Mouse (Mus musculus) ES-Bruce4 (cell line): ENCODE data around the gene Snip1. TPM values are rescaled to one million over a fixed set of nuclear protein-coding genes. Genes with fewer than 3 reads are reported as not detected.

Experiments used
- H3K27ac ChIP-seq: 2 replicates; pipeline ENCODE4 v1.5.1; 2012; ENCODE audit warnings: low read length, inconsistent platforms; ENCODE audit not compliant: insufficient read depth
- H3K27me3 ChIP-seq: 2 replicates; pipeline ENCODE4 v1.6.1; 2012; ENCODE audit warnings: mild to moderate bottlenecking, low read length, inconsistent platforms; ENCODE audit not compliant: control insufficient read depth, poor library complexity, insufficient read depth, severe bottlenecking
- H3K36me3 ChIP-seq: 2 replicates; pipeline ENCODE4 v1.6.1; 2012; ENCODE audit warnings: inconsistent platforms, mild to moderate bottlenecking, low read length, moderate library complexity; ENCODE audit not compliant: control insufficient read depth, poor library complexity, insufficient read depth, severe bottlenecking
- H3K4me1 ChIP-seq: one replicate; pipeline ENCODE4 v1.8.1; 2011; ENCODE audit warnings: low read length; ENCODE audit not compliant: control insufficient read depth, insufficient read depth
- H3K4me3 ChIP-seq: 2 replicates; pipeline ENCODE4 v1.5.1; 2011; ENCODE audit warnings: low read depth, mild to moderate bottlenecking, low read length
- H3K9ac ChIP-seq: 2 replicates; pipeline ENCODE4 v1.6.1; 2012; ENCODE audit warnings: low read depth, mild to moderate bottlenecking, inconsistent platforms; ENCODE audit not compliant: poor library complexity, severe bottlenecking
- H3K9me3 ChIP-seq: replicated peaks from 2 replicates; pipeline ENCODE4 v1.6.1; 2012; ENCODE audit warnings: mild to moderate bottlenecking, low read length, inconsistent platforms; ENCODE audit not compliant: control insufficient read depth, poor library complexity, insufficient read depth, severe bottlenecking
- CTCF ChIP-seq: IDR thresholded peaks from one replicate; pipeline ENCODE4 v1.8.1; 2011; ENCODE audit warnings: low read depth, low read length
- EP300 ChIP-seq: IDR thresholded peaks from 2 replicates; pipeline ENCODE4 v1.6.1; 2011; ENCODE audit warnings: low read depth, low read length; ENCODE audit not compliant: insufficient read depth
- POLR2A ChIP-seq: IDR thresholded peaks from one replicate; pipeline ENCODE4 v1.8.1; 2011; ENCODE audit warnings: low read length; ENCODE audit not compliant: insufficient read depth
- polyA plus RNA-seq: library from polyadenylated mRNA; stranded (reverse); fragments of >200 nt; gene quantifications from 2 replicates; pipeline ENCODE4 v1.2.4, GENCODE M21; 2011; ENCODE audit warnings: low read depth; ENCODE audit not compliant: missing spikeins, insufficient read depth, insufficient read length

Gene Snip1
- polyA plus RNA-seq, 1 experiment = 23.8 TPM

DNA sequence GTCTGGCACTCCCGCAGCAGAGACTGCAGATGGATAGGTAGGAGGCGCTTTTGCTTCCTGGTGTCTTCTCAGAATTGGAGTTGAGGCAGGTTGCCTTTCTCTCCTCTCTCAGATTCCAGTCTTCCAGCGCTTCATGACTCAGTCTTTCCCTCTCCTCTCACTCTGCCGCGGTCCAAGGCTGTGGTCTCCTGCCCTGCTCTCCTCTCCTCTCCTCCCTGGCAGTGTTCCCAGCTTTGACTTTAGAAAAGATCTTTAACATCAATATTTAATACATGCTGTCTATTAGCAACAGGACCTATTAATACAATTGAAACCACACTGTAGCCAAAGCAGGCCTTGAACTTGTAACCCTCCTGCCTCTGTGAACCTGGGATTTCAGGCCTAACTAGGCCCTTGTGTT is 29.6 kb downstream of the Snip1 start:
- Histone ChIP-seq H3K27ac (no peak overlapping the region), H3K9ac (no peak overlapping the region), H3K4me1 (no peaks in the 10 kb centered on the region), H3K36me3 (no peaks in the 10 kb centered on the region), H3K4me3 (no peak overlapping the region), H3K27me3 (no peaks in the 10 kb centered on the region), H3K9me3 (no peaks in the 10 kb centered on the region)
- TF ChIP-seq CTCF (no peak), POLR2A (no peak), EP300 (no peak)

DNA sequence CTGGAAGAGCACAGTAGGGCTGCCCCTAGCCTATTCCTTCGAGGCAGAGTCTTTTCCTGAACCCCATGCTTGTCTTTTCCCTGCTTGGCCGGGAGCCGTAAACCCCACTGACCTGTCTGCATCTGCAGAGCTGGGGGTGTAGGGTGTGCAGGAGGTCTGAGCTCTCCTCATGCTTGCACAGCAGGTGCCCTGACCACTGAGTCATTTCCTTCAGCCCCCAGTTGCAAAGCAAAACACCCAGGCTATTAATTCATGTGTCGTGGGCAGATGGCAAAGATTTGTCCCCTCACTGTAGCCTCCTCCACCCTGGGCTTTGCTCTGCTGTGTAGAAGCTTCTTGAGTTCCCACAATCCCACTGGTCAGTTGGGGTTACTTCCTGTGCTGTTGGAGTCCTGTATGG is 30.9 kb downstream of the Snip1 start:
- no peak for TF ChIP-seq CTCF
- no peak for TF ChIP-seq EP300
- no peak for TF ChIP-seq POLR2A
- Histone ChIP-seq H3K4me1 (no peaks in the 10 kb centered on the region), H3K4me3 (no peak overlapping the region), H3K27ac (no peak overlapping the region), H3K36me3 (no peaks in the 10 kb centered on the region), H3K9me3 (no peaks in the 10 kb centered on the region), H3K27me3 (no peaks in the 10 kb centered on the region), H3K9ac (no peak overlapping the region)

DNA sequence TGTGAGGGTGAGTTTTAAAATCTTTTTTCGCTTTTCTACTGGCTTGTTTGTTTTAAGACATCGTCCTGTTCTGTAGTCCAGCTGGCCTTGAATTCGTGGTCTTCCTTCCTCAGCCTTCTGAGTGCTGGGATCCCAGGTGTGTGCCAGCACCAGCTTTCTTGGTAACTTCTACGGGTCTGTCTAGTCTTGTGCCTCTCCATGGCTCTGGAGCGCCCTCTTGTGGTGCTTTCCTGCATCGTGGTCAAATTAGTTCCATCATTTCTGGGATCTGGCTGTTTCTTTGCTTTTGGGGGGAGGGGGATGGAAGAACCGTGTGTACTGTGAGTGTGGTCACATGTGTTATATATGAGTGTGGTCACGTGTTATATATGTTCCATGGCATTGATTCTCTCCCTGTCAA is 33.0 kb downstream of the Snip1 start:
- Histone ChIP-seq H3K36me3 (no peaks in the 10 kb centered on the region), H3K9ac (no peak overlapping the region), H3K4me1 (no peaks in the 10 kb centered on the region), H3K9me3 (no peaks in the 10 kb centered on the region), H3K27me3 (no peaks in the 10 kb centered on the region), H3K27ac (no peak overlapping the region), H3K4me3 (no peak overlapping the region)
- TF ChIP-seq POLR2A = no peak
- TF ChIP-seq CTCF = peak; percentile 92

DNA sequence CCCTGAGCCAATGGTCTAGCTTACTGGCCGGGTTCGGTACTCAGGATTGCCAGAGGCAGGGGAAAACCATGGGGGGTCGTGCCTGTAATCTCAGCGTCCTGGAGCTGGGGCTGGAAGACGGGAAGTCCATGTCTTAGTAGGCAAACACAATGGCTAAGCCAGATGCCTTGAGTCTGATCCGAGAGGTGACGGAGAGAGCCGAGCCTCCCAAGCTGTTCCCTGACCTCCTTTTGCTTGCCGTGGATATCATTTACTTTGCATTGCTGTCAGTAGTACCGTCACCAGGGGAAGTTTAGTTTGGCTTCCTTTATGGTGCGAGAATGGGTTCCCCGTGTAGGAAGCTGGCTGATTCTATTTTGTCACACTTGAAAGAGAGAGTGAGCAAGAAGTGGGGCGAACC is 34.9 kb downstream of the Snip1 start:
- Histone ChIP-seq H3K36me3 (no peaks in the 10 kb centered on the region), H3K9me3 (no peaks in the 10 kb centered on the region), H3K9ac (no peak overlapping the region), H3K27me3 (no peaks in the 10 kb centered on the region), H3K4me1 (no peaks in the 10 kb centered on the region), H3K4me3 (no peak overlapping the region), H3K27ac (no peak overlapping the region)
- TF ChIP-seq POLR2A (no peak), CTCF (no peak), EP300 (no peak)

DNA sequence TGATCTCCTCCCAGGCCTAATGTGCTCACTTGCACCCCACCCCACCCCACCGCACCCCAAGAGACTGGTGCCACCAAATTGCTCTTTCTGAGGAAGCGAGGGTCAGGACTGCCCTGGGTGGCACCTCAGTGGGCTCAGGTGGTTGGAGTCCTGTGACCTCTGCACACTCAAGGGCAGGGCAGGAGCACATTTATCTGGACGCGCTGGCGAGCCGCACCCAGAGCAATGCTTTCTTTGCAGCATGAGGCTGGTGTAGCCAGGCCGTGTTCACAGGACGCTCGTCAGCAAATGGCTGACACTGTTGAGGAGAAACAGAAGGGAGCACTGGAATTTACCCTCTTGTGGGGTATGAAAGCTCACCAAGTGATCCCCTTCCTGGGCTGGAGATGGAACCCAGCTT is 38.9 kb downstream of the Snip1 start:
- no peaks in the 10 kb centered on the region for H3K4me1 ChIP-seq

DNA sequence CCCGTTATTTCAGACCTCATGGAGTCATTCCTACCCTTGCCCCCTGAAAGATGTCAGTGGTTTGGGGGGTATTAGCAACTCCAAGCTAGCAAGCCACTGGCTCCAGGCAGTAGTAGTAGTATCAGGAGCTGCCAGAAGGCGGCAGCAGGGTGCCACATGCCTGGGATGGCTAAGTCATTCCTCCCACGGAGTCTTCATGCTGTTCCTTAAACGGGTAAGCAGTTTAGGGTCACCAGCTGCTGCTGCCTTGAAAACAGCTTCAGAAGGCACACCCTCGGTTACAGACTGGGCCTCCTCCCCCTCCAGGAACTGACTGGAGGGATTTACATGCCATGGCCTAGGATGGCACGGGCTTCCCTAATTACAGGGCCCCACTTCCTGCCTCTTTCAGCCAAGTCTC is 48.2 kb downstream of the Snip1 start:
- Histone ChIP-seq H3K4me3 (no peak overlapping the region), H3K4me1 (peaks cover 3% of the 10 kb centered on the region), H3K27me3 (no peaks in the 10 kb centered on the region), H3K27ac (no peak overlapping the region), H3K36me3 (peaks cover 1% of the 10 kb centered on the region), H3K9me3 (no peaks in the 10 kb centered on the region), H3K9ac (no peak overlapping the region)
- TF ChIP-seq EP300 = no peak
- peak; percentile 82 for TF ChIP-seq CTCF

More for the DNA sequence above, 38.9 kb downstream of the Snip1 start:
- TF ChIP-seq CTCF (no peak), EP300 (no peak), POLR2A (no peak)
- no peaks in the 10 kb centered on the region for H3K36me3 ChIP-seq
- H3K4me3 ChIP-seq = no peak overlapping the region
- H3K27me3 ChIP-seq = no peaks in the 10 kb centered on the region
- H3K9me3 ChIP-seq = no peaks in the 10 kb centered on the region
- no peak overlapping the region for H3K9ac ChIP-seq
- H3K27ac ChIP-seq = no peak overlapping the region
